Mouse (Mus musculus) spleen, adult 10 weeks (tissue): Measurements from ENCODE around the gene B130006D01Rik. TPM values are rescaled to one million over a fixed set of nuclear protein-coding genes. Genes with fewer than 3 reads are reported as not detected.

Experiments
- polyA plus RNA-seq: library from polyadenylated mRNA; stranded (reverse); fragments of 350-450 nt; fragmentation: Illumina TruSeq; extraction: RNeasy Lipid Tissue Mini Kit (QIAGEN cat#74804); gene quantifications from one replicate; pipeline ENCODE4 v1.2.3, GENCODE M21; 2015; ENCODE audit warnings: low replicate concordance; ENCODE audit not compliant: insufficient read depth

Gene B130006D01Rik
- polyA plus RNA-seq = 0.40 TPM

GRCm38 (mm10) chr11:95723287-95723686, at the start of gene B130006D01Rik:
TSS of gene B130006D01Rik (plus strand) at chr11:95723587.

GRCm38 (mm10) chr11:95712563-95713224, 10.7 kb upstream of the B130006D01Rik start, which contains the start of gene Zfp652:
TSS of gene Zfp652 (plus strand) at chr11:95712673.

Other genes starting within 250 kb of the B130006D01Rik start
- 0.18 TPM for gene Nxph3, start 209.0 kb upstream of the B130006D01Rik start, polyA plus RNA-seq
- gene Ngfr, start 135.9 kb upstream of the B130006D01Rik start, polyA plus RNA-seq = 1.8 TPM
- gene Phb, start 56.6 kb upstream of the B130006D01Rik start, polyA plus RNA-seq = 149 TPM
- gene Zfp652, start 10.9 kb upstream of the B130006D01Rik start, polyA plus RNA-seq = 36.2 TPM
- gene Phospho1, start 100.9 kb downstream of the B130006D01Rik start, polyA plus RNA-seq = 4.2 TPM
- 219 TPM for gene Gngt2, start 113.6 kb downstream of the B130006D01Rik start, polyA plus RNA-seq
- gene Abi3, start 118.9 kb downstream of the B130006D01Rik start, polyA plus RNA-seq = 23.2 TPM
- 0.62 TPM for gene B4galnt2, start 191.3 kb downstream of the B130006D01Rik start, polyA plus RNA-seq